Mouse (Mus musculus) thymus, adult 2 months (tissue): ENCODE measurements at regions not wholly inside any gene's neighbourhood (a gene's known extent, or its start where the extent isn't known, plus 50 kb on each side); places are given as distances from the start of the nearest gene placed in this dataset.

Source experiments
- CTCF ChIP-seq: fragments of 200-500 bp; IDR thresholded peaks from 2 replicates; pipeline ENCODE4 v1.5.1; 2012; ENCODE audit warnings: mild to moderate bottlenecking, control low read depth, low read length, moderate library complexity, borderline replicate concordance; ENCODE audit not compliant: control insufficient read depth, poor library complexity, insufficient read depth; ENCODE audit errors: extremely low read depth
- POLR2A ChIP-seq: fragments of 200-500 bp; IDR thresholded peaks from 2 replicates; pipeline ENCODE4 v1.6.1; 2012; ENCODE audit warnings: mild to moderate bottlenecking, low read length, control low read depth, moderate library complexity; ENCODE audit not compliant: control insufficient read depth, poor library complexity, insufficient read depth; ENCODE audit errors: extremely low read depth

DNA sequence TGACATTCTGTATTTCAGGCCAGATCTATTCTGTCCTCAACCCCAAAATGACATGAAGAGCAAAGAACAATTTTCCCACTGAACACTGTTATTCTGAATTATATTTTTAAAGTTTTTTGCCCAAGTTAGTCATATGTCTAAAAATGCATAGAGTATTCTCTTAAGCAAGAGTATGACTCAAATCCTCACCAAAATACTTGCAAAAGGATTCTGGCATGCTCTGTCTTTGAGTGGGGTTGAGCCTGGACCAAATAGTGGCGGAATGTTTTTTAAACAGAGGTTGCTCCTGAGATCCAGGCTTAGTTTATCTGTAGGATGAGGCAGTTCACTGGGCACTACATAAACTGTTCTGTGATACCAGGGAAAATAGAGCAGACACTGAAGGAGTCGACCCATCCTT lies 631.4 kb upstream of the 2610301B20Rik start:
- TF ChIP-seq CTCF, result no peak
- no peak for TF ChIP-seq POLR2A
